Mouse (Mus musculus): ENCODE measurements around the gene Mroh2a. TPM values are rescaled to one million over a fixed set of nuclear protein-coding genes. Genes with fewer than 3 reads are reported as not detected.

The Mroh2a gene
- 1 to 10 TPM; 1.4 to 2.5 TPM for polyA plus RNA-seq (2017; shearing (Covaris generic))

GRCm38 (mm10) chr1:88226670-88227379, at the start of gene Mroh2a:
Gene Mroh2a, plus strand, starts transcription at chr1:88226986.
- no peak for ATAC-seq

DNA sequence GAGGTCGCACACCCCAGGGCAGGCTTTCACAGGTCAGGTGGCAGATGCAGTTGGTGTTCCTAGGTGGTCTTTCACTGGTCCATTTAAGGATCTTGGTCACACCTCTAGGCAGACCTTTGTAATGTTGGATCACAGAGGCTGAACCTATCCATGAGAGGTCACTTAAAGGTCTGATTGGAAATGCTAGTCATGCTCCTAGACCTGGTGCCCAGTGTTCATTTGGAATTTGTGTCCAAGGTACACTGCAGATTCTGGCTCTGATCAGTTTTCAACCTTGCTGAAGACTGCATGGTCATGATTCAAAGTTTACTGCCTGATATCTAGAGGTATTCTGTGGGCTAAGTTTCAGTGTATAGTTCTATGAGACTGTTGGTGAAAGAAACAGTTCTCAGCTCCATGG, 47.1 kb upstream of the Mroh2a start:
- ATAC-seq, result no peak

DNA sequence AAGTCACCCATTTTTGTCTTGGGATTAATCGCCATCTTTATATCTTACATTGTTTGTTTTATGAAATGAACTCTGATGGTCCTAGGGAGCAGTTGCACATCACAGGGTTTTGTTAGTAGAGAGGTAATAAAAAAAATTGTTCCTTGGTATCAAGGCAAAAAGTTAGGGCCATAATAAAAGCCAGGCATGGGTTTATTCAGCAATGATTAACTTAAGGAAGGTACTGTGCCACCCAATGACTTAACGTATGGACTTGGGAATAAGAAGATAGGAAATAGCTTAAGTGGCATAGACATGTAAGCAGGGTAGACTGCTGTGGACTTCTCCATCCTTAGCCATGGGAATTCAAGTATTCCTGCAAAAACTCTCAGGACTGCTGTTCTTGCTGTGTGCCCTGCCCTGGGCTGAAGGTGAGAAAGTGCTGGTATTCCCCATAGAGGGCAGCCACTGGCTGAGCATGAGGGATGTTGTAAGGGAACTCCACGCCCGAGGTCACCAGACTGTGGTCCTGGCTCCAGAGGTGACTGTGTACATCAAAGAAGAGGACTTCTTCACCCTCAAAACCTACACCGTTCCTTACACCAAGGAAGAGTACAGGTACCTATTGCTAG, 40.4 kb upstream of the Mroh2a start:
- no peak for ATAC-seq

DNA sequence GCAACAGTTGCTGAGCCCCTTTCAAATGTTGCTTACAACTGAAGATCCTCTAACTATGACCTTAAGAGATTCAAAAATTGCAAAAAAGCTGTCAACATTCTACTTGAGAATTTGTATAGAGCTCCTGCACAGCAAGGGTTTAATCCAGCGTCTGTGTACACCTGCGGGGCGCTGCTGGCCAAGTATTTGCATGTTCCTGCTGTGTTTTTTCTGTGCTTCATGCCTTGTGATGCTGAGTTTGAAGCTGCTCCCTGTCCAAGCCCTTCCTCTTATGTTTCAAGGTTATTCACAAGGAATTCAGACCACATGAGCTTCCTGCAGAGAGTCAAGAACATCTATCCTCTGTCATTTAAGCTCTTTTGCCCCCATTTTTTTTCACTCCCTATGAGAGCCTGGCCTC, 34.6 kb upstream of the Mroh2a start:
- no peak for ATAC-seq

- no peak for ATAC-seq
These were observed 31.1 kb upstream of the Mroh2a start for GRCm38 (mm10) chr1:88195687-88196086.

- ATAC-seq, result no peak
These were observed 29.3 kb upstream of the Mroh2a start for GRCm38 (mm10) chr1:88197443-88197842.

GRCm38 (mm10) chr1:88199996-88200395, 26.8 kb upstream of the Mroh2a start:
- no peak for ATAC-seq

GRCm38 (mm10) chr1:88200456-88200855, 26.3 kb upstream of the Mroh2a start, which contains the start of gene Ugt1a2:
Gene Ugt1a2, plus strand, starts transcription at chr1:88200601.
- no peak for ATAC-seq

GRCm38 (mm10) chr1:88205294-88205922, 21.4 kb upstream of the Mroh2a start, which contains the start of gene Dnajb3:
Gene Dnajb3, minus strand, starts transcription at chr1:88205782.
- peak; percentile 77 for ATAC-seq

DNA sequence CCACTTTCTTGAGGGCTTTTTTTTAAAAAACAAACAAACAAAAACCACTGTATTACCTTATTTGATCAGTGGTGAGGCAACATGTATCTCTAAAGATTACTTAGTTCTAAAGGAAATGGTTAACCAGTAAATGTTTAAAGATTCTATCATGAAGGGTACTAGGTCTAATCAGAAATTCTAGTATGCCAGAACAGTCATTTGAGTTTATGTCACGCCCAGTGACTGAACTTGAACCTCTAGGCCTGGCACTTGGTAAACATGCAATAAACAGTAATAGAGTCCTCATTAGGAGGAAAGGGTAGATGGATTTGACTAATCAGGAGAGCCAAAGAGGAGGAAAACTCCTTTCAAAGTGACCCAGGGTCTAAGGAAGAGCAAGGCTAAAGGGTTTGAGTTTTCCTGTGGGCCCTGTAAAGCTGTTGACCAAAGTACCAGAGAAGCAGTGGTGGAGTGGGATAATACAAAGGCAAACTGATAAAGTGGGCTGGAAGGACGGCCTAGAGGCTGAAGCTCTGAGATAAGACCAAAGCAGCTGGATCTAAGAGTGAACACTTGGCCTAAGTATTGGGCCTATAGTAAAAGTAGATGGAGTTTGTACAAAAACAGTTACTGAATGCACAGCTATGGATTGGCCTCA, 19.8 kb upstream of the Mroh2a start:
- no peak for ATAC-seq

GRCm38 (mm10) chr1:88211812-88212211, 15.0 kb upstream of the Mroh2a start, which contains the start of gene Ugt1a1:
Gene Ugt1a1, plus strand, starts transcription at chr1:88211959.
- ATAC-seq, result no peak

GRCm38 (mm10) chr1:88212341-88213045, 14.3 kb upstream of the Mroh2a start:
- no peak for ATAC-seq

GRCm38 (mm10) chr1:88213061-88213460, 13.7 kb upstream of the Mroh2a start:
- no peak for ATAC-seq

DNA sequence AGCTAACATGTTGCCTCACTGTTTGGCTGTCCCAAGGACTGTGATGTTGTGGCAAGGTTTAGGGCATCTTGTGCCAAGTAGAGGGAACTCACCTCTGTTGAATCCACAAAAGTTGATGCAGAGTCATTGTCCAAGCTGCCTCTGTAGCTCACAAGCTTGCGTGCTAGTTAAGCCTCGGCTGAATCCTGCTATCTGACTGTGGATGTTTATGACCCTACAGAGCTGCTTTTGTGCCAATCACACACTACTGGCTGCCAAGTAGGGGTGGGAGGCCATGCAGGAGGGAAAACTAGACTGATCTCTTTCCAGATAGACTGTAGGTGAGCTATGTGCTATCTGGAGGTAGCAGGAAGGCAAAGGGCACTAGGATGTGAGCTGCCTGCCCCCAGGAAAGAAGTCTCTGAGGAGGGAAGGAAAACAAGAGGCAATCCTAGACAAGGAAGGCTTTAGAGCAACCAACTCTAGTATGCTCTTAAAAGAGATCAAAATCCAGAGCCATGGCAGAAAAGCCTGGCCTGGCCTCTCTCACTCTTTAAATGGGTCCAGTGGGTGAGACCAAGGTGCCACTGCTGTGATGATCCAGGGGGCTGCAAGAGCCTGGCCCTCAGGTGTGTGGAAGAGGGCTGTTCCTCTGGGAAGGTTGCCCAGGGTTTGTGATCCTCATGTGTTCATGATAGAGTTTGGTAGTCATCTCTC, 12.9 kb upstream of the Mroh2a start:
- no peak for ATAC-seq

GRCm38 (mm10) chr1:88214462-88214952, 12.3 kb upstream of the Mroh2a start:
- ATAC-seq, result no peak

GRCm38 (mm10) chr1:88215466-88216380, 11.1 kb upstream of the Mroh2a start:
- no peak for ATAC-seq

GRCm38 (mm10) chr1:88216551-88216950, 10.2 kb upstream of the Mroh2a start:
- no peak for ATAC-seq

DNA sequence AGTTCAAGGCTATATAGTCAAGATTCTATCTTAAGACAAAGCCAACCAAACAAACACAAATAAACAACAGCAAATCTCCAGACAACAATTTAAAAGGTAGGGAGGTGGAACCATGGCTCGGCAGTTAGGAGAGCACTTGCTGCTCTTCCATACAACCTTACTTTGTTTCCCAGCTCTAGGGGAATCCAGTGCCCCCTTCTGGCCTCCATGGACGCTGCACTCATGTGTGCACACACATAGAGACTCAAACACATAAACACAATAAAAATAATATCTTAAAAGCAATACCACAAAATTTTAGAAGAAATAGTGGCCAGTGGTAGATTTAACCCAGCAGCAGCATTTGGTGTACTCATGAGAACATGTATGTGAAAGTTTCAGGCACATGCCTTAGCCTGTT, 9.6 kb upstream of the Mroh2a start:
- no peak for ATAC-seq

- ATAC-seq, result no peak
These were observed 9.2 kb upstream of the Mroh2a start for GRCm38 (mm10) chr1:88217576-88217975.

- ATAC-seq, result no peak
These were observed 8.7 kb upstream of the Mroh2a start for GRCm38 (mm10) chr1:88218051-88218450.

DNA sequence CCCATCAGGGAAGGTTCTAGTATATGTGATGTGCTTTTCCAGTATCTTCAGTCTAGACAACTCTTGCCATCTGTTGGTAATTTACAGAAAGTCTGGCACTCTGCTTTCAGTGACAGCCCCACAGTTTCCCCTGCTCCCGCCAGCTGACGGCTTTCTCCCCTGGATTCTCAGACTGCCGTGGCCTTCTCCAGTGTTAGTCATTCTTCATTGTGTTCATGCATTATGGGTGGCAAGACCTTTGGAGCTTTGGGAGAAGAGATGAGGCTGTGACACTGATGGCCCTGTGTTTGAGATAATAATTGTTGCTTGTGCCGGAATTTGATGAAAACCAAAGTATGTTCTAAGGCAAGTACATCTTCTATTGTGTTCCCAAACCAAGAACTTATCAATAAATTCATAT, 8.2 kb upstream of the Mroh2a start:
- no peak for ATAC-seq
